Mouse (Mus musculus) stomach, embryonic 15.5 days (tissue): Measurements from ENCODE around the gene Gm17509. TPM values are rescaled to one million over a fixed set of nuclear protein-coding genes. Genes with fewer than 3 reads are reported as not detected.

Source experiments
- polyA plus RNA-seq: library from polyadenylated mRNA; unstranded; fragments of >200 nt; fragmentation: Nextera tagmentation; extraction: Ambion mirVana; gene quantifications from 2 replicates; pipeline ENCODE4 v1.2.1, GENCODE M21; 2015

Gm17509 gene
- polyA plus RNA-seq, 1 experiment from 2014 or later, result not detected

Other genes with a start within 250 kb of the Gm17509 start
- gene Parp8, start 195.5 kb downstream of the Gm17509 start, polyA plus RNA-seq, result 14.1 and 15.7 TPM in 2 replicates
- 23.2 and 26.6 TPM in 2 replicates for gene Emb, start 12.5 kb downstream of the Gm17509 start, polyA plus RNA-seq